Mouse (Mus musculus): Measurements from ENCODE around the gene Anks4b. TPM values are rescaled to one million over a fixed set of nuclear protein-coding genes. Genes with fewer than 3 reads are reported as not detected.

The Anks4b gene
- total and polyA plus RNA-seq, 2 experiments from 2014 or later = not detected

DNA sequence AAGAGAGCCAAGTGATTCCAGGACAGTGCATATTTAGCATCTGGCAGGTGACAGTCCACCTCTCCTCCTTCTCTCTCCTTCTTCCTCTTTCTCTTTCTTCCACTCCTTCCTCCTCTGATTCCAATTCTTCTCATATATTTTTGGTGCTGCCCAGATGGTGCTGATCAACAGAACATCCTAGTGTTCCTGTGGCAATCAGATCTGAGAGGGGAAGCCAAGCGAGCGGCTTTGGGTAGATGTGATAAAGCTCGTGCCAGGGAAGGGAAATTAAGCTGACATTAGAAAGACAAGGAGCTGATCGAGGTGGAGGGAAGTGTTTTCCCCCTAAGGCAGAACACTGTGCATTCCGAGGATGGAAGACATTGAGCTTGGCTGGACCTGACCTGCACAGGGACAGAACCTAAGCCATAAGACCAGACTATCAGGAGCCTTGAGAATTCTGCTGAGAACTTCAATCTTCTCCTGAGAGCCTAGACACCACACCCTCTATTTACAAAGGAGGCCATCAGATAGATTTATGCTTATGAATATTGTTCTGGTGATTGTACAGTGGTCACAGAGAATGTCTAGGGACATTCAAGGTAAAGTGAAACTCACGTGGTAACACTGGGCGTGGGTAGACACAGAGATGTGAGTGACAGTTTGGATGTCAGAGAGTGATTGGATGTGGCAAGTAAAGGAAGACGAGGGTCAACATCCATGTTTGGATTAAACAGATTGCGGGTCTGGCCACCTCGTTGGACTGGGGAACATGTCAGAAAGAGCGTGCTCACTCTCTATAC is 1.3 kb downstream of the Anks4b start:
- no peak overlapping the region for H3K4me3 ChIP-seq (ENCODE audit: low read length)
- WGBS = 88% methylated on average over 11 of the region's 11 CpGs

DNA sequence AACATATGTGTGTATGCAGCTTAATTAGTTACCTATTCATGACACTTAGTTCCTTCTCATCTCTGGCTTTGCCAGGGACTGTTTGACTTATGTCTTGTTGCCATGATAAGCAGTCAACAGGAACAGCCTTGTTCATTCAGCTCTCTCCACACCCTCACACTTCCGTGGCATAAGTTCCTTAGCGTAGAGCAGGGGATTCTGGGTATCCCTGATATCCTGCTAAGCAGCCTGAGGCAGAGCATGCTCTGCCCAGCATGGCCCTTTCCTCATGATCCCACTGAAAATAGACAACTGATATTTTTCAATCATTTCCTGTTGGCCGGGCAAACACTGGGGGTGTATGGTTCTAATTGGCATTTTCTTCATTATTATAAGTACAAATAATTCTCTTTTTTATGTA is 4.0 kb downstream of the Anks4b start:
- no peaks in the 10 kb centered on the region for H3K9me3 ChIP-seq (ENCODE audit: low read length)
- no peaks in the 10 kb centered on the region for H3K27me3 ChIP-seq (ENCODE audit: insufficient read depth, low read length)
- ATAC-seq (no peak), DNase-seq (ENCODE audit: low spot score) (no peak)
- H3K4me1 ChIP-seq (ENCODE audit: insufficient read depth, low read length) = no peaks in the 10 kb centered on the region
- no peak for TF ChIP-seq CTCF (IDR thresholded peaks at IDR 0.05; ENCODE audit: low read depth)
- 77% methylated on average over 3 of the region's 3 CpGs for WGBS
- no peak overlapping the region for H3K4me2 ChIP-seq (ENCODE audit: low read depth, low read length)
- no peak overlapping the region for H3K4me3 ChIP-seq (ENCODE audit: low read length)
- H3K27ac ChIP-seq = no peak overlapping the region
- no peak overlapping the region for H3K9ac ChIP-seq (replicated peaks; ENCODE audit: low read length)
- no peaks in the 10 kb centered on the region for H3K36me3 ChIP-seq (ENCODE audit: insufficient read depth, low read length)

More for the DNA sequence above, 1.3 kb downstream of the Anks4b start:
- no peak overlapping the region for H3K27ac ChIP-seq
- DNase-seq (ENCODE audit: low spot score) = no peak
- ATAC-seq = no peak
- H3K4me1 ChIP-seq (ENCODE audit: insufficient read depth, low read length) = no peaks in the 10 kb centered on the region
- H3K27me3 ChIP-seq (ENCODE audit: insufficient read depth, low read length) = no peaks in the 10 kb centered on the region
- H3K4me2 ChIP-seq (ENCODE audit: low read depth, low read length) = no peak overlapping the region
- H3K36me3 ChIP-seq (ENCODE audit: insufficient read depth, low read length) = no peaks in the 10 kb centered on the region
- no peaks in the 10 kb centered on the region for H3K9me3 ChIP-seq (ENCODE audit: low read length)
- no peak overlapping the region for H3K9ac ChIP-seq (replicated peaks; ENCODE audit: low read length)
- no peak for TF ChIP-seq CTCF (IDR thresholded peaks at IDR 0.05; ENCODE audit: low read depth)

DNA sequence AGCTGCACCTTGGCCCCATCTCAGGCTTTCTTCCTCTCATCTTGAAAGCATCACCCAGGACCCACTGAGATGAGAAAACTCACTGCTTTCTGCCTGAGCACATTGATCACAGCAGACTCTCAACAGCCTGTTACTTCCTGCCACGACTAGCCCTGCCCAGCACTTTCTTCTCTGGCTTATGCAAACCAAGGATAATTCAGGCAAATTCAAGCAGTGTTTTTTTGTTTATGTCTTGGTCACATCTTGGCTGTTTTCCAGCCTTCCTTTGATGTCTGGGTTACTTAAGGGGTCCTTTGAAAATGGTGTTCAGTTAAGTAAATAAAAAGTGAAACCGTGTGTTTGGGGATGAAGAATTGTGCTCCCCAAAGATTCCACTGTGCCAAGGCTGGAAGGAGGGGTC is 5.3 kb downstream of the Anks4b start:
- 17% methylated on average over 2 of the region's 2 CpGs for WGBS
- Histone ChIP-seq H3K4me3 (ENCODE audit: low read length) (no peak overlapping the region), H3K27ac (no peak overlapping the region), H3K4me2 (ENCODE audit: low read depth, low read length) (no peak overlapping the region), H3K4me1 (ENCODE audit: insufficient read depth, low read length) (no peaks in the 10 kb centered on the region), H3K9ac (replicated peaks; ENCODE audit: low read length) (no peak overlapping the region), H3K27me3 (ENCODE audit: insufficient read depth, low read length) (no peaks in the 10 kb centered on the region), H3K9me3 (ENCODE audit: low read length) (no peaks in the 10 kb centered on the region), H3K36me3 (ENCODE audit: insufficient read depth, low read length) (no peaks in the 10 kb centered on the region)
- no peak for TF ChIP-seq CTCF (IDR thresholded peaks at IDR 0.05; ENCODE audit: low read depth)
- ATAC-seq (no peak), DNase-seq (ENCODE audit: low spot score) (no peak)

DNA sequence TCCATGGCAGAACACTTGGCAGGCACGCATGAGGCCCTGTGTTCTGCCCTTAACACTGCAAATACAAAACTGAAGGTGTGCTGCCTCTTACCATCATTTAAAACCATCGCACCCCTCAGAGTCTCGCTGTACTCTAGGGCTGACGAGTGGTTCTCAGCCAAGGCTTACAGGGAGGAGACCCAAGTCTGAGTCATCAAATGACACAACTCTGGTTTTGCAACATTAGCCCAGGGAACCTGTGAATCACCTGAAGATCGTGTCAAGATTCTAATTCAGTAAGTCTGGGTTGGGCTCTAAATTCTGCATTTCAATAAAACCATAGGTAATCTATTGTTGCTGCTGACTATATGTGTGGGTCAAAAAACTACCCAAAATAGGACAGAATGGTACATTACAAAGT is 6.9 kb downstream of the Anks4b start:
- Histone ChIP-seq H3K9me3 (ENCODE audit: low read length) (no peaks in the 10 kb centered on the region), H3K4me3 (ENCODE audit: low read length) (no peak overlapping the region), H3K36me3 (ENCODE audit: insufficient read depth, low read length) (no peaks in the 10 kb centered on the region), H3K4me1 (ENCODE audit: insufficient read depth, low read length) (no peaks in the 10 kb centered on the region), H3K27me3 (ENCODE audit: insufficient read depth, low read length) (no peaks in the 10 kb centered on the region), H3K27ac (no peak overlapping the region), H3K9ac (replicated peaks; ENCODE audit: low read length) (no peak overlapping the region), H3K4me2 (ENCODE audit: low read depth, low read length) (no peak overlapping the region)
- DNase-seq (ENCODE audit: low spot score) (no peak), ATAC-seq (no peak)
- 90% methylated on average over 5 of the region's 5 CpGs for WGBS
- no peak for TF ChIP-seq CTCF (IDR thresholded peaks at IDR 0.05; ENCODE audit: low read depth)

DNA sequence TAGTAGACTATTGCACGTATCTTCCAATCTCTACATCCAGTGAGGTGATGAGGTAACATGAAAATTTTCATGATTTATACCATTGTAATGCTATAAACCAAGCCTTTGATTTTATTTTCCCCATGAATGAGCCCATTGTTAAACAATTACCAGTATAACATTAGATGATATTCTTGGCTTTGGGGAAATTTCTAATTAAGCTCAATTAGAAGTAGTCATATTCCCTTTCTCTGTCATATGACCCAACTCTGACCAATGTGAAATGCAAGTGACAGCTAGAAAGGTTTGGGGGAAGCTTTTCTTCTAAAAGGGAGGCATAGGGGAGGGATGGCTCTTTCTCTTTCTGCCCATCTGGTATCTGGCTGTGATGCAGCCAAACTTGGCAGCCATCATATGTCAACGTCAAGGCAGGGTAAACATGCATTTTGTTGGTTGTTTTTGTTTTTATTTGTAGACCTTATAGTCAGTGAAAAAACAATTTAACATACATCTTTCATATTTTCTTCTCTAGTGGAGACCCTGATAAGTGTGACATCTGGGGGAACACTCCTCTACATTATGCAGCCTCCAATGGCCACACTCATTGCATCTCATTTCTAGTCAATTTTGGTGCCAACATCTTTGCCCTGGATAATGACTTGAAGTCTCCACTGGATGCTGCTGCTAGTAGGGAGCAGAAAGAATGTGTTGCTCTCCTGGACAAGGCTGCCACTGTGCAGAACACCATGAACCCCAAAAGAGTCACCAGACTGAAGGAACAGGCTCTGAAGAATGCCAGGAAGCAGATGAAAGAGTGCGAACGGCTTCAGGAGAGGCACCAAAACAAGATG is 8.0 kb downstream of the Anks4b start:
- H3K36me3 ChIP-seq (ENCODE audit: insufficient read depth, low read length) = no peaks in the 10 kb centered on the region
- H3K27me3 ChIP-seq (ENCODE audit: insufficient read depth, low read length) = no peaks in the 10 kb centered on the region
- TF ChIP-seq CTCF (IDR thresholded peaks at IDR 0.05; ENCODE audit: low read depth) = no peak
- H3K4me1 ChIP-seq (ENCODE audit: insufficient read depth, low read length) = no peaks in the 10 kb centered on the region
- no peak overlapping the region for H3K4me3 ChIP-seq (ENCODE audit: low read length)
- DNase-seq (ENCODE audit: low spot score) (no peak), ATAC-seq (no peak)
- WGBS = 86% methylated on average over 4 of the region's 4 CpGs
- no peaks in the 10 kb centered on the region for H3K9me3 ChIP-seq (ENCODE audit: low read length)
- H3K9ac ChIP-seq (replicated peaks; ENCODE audit: low read length) = no peak overlapping the region
- no peak overlapping the region for H3K27ac ChIP-seq
- no peak overlapping the region for H3K4me2 ChIP-seq (ENCODE audit: low read depth, low read length)

DNA sequence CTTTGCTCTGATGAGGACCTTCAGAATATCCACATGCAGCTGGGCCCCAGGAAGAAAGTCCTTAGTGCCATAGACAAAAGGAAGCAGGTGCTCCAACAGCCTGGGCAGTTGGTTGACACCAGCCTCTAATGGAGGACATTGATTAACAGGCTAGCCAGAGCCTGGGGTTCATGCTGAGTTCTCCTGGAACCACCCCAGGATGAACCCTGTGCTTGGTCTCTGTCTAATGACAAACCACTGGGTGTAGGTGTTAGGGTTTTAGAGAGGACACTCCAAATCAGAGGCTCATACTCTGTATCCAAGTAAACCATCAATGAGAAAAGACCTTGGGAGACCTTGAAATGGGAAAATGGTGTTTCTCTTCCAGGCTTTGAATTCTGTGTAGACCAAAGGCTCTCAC is 9.2 kb downstream of the Anks4b start:
- H3K4me2 ChIP-seq (ENCODE audit: low read depth, low read length) = no peak overlapping the region
- DNase-seq (ENCODE audit: low spot score) (no peak), ATAC-seq (no peak)
- H3K4me1 ChIP-seq (ENCODE audit: insufficient read depth, low read length) = no peaks in the 10 kb centered on the region
- no peak overlapping the region for H3K27ac ChIP-seq
- H3K36me3 ChIP-seq (ENCODE audit: insufficient read depth, low read length) = no peaks in the 10 kb centered on the region
- no peaks in the 10 kb centered on the region for H3K27me3 ChIP-seq (ENCODE audit: insufficient read depth, low read length)
- no peak overlapping the region for H3K9ac ChIP-seq (replicated peaks; ENCODE audit: low read length)
- no peak for TF ChIP-seq CTCF (IDR thresholded peaks at IDR 0.05; ENCODE audit: low read depth)
- no peaks in the 10 kb centered on the region for H3K9me3 ChIP-seq (ENCODE audit: low read length)
- H3K4me3 ChIP-seq (ENCODE audit: low read length) = no peak overlapping the region

DNA sequence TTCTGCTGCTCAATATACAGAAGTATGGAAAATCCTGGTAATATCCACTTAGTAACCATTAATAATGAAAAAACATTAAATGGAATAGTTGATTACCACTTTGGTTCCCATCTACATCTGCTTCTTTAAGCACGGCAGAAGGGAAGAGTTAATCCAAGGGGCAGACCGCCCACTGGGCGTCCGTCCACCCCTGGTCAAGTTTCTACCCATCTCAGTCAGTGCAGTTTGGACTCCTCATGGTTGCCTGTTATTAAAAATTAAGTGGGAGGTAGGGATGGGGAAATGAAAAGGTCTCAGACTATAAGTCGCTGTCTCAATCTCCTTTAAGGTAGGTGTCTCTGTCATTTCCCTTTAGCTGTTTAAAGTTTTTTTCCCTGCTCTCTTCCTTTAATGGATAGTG is 15.3 kb downstream of the Anks4b start:
- no peak for ATAC-seq
- 87% methylated on average over 5 of the region's 5 CpGs for WGBS

More for the DNA sequence above, 15.3 kb downstream of the Anks4b start:
- Histone ChIP-seq H3K27me3 (ENCODE audit: insufficient read depth, low read length) (no peaks in the 10 kb centered on the region), H3K4me1 (ENCODE audit: insufficient read depth, low read length) (no peaks in the 10 kb centered on the region), H3K27ac (no peak overlapping the region), H3K4me3 (ENCODE audit: low read length) (no peak overlapping the region), H3K4me2 (ENCODE audit: low read depth, low read length) (no peak overlapping the region), H3K36me3 (ENCODE audit: insufficient read depth, low read length) (no peaks in the 10 kb centered on the region), H3K9me3 (ENCODE audit: low read length) (no peaks in the 10 kb centered on the region), H3K9ac (replicated peaks; ENCODE audit: low read length) (no peak overlapping the region)
- TF ChIP-seq CTCF (IDR thresholded peaks at IDR 0.05; ENCODE audit: low read depth) = no peak
- DNase-seq (ENCODE audit: low spot score) = no peak

Data from hindbrain, postnatal 0 days (tissue).